Mouse (Mus musculus): ENCODE results near the gene Dnajc16.

The Dnajc16 gene

DNA sequence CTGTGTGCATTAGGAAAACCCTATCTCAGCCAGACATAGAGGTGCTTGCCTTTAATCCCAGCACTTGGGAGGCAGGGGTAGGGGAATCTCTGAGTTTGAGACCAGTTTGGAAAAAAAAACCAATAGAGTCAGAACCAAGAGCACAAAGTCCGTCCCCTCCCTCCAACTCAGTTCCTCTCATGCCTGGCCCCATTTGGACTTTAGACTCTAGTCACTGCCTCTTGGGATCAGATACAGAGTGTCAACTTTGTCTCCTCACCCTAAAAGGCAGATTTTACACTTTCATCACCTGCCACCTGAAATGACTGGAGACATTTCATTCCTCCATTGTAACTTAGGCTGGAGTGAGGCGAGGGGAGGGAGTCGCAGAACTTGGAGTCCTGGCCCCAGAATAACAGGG is 61.5 kb downstream of the Dnajc16 start:
- DNase-seq (ENCODE audit: inconsistent age in 2 of 2, low spot score in 1 of 2), result no peak

DNA sequence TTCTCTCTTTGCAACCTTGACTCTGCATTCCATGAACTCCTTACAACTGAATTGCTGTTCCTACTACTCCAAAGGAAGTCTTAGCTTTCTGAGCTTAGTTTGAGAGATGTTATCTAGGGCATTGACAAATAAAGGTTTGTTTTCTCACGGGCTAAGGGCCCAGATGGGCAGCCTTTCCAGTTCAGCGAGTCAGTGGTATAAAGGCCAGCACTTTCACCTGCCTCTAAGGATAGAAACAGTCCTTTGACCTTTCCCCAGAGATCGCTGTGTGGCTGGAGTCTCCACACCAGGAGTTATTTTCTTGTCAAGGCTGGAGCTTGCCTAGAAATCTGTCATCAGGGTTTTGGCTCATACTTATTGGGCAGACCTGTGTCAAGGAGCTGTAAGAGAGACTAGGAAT is 65.0 kb downstream of the Dnajc16 start:
- DNase-seq (ENCODE audit: inconsistent age in 2 of 2, low spot score in 1 of 2), result no peak

DNA sequence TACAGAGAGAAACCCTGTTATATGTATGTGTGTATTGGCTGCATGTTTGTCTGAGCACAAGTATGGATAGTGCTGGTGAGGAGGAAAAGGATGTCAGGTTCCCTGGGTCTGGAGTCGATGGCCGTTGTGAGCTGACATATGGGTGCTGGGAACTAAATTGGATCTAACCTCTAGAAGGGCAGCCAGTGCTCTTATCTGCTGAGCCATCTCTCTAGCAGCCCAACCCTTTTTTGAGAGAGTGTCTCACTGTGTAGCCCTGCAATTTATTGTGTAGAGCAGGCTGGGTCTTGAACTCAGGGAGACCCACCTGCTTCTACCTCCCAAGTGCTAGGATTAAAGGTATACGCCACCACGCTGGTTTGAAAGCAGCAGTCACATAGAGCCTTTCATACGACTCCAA is 65.5 kb downstream of the Dnajc16 start:
- no peak for DNase-seq (ENCODE audit: inconsistent age in 2 of 2, low spot score in 1 of 2)

DNA sequence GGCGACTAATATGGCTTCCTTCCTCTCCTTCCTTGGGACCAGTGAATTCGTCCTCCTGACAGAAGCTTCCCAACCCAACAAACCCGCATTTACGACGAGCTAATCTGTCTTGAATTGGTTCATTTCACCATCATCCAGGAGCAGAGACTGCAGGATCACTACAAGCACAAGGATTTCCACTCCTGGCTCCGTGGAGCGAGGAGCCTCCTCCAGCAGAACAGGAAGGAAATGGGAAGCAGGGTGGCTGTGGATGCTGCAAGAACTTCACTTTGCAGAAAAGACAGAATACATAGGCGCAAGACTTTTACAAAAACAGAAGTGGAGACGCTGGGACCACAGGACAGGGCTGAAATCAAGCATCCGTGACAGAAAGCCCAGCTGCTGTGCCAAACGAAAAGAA is 66.1 kb downstream of the Dnajc16 start:
- DNase-seq (ENCODE audit: inconsistent age in 2 of 2, low spot score in 1 of 2), result peak in 1 of 2 experiments; percentile 45

DNA sequence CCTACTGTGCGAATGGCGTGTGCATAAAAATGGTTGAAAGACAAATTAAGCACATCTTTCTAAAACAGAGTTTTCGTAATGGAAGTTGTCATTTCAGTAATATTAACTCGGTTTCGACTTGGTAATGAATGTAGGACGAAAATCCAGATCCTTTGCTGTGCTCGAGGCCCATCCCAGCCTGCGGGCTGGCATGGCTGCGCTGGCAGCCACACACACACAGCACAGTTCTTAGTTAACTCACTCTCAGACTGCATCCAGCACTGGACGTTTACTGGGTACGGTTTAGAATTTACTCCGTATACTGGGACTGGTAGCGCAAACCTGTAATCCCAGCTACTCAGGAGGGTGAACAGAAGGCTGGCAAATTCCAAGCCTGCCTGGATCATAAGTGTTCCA is 67.1 kb downstream of the Dnajc16 start:
- DNase-seq (ENCODE audit: inconsistent age in 2 of 2, low spot score in 1 of 2), result peak in 1 of 2 experiments; percentile 37

DNA sequence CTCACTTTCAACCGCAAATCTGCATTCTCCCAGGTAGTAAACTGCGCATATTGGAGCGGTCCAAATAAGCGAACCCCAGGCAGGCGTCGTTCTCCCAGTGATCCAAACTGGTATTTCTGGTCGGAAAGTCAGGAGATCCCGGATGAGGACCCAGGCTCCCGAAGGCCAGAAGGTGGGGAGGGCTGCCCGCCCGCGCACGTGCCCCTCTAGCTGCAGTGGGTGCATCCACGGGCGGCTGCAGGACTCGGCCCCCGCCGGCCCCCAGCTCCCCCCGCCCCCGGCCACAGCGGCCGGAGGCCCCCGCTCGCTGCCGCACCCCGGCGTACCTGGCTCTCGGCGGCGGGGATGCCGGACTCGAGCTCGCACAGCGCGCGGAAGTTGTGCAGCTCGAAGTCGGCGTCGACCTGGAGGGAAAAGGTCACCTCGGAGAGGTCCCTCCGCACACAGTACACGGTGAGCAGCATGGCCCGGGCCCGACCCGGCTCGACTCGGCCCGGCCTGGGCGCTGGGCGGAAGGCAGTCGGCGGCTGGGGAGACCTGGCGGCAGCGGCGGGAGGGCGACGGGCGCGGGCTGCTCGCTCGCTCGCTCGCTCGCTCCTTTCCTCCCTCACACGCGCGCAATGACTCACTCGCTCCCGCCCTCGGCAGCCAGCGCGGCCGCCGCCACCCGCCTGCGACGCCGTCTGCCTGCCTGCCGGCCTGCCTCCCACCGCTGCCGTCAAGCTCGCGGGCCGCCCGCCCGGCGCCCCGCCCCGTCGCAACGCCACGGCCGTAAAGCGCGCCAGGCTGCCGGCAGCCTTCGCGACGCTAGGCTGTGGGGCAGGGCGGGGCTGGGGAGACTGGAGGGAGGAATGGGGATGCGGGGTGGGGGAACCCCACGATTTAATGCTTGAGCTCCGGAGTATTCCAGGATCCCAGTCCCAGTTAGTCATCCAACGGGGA is 67.7 kb downstream of the Dnajc16 start, which contains the start of gene Ddi2:
Gene Ddi2 (minus strand): TSS at position 689 of the 942 bp plus-strand sequence.
- DNase-seq (ENCODE audit: inconsistent age in 2 of 2, low spot score in 1 of 2), result peak; percentile 94 to 96

DNA sequence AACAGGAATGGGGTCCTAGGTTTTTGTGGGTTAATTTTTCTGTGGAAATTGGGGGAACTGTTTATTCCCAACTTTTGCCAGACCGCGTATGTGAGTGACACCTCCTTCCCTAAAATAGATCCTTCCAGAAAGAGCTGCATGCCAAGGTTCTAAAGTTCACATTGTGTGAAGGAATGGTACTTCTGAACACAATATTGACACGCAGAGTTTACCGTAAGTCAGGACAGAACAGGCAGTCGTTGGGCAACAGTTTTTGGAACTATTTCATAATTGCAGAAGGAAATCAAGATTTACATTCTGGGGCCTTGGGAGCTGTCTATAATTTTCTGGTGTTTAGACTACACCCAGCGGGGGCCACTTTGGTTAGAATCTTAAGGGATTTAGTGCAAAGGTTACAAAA is 68.8 kb downstream of the Dnajc16 start:
- DNase-seq (ENCODE audit: inconsistent age in 2 of 2, low spot score in 1 of 2), result peak in 1 of 2 experiments; percentile 64

DNA sequence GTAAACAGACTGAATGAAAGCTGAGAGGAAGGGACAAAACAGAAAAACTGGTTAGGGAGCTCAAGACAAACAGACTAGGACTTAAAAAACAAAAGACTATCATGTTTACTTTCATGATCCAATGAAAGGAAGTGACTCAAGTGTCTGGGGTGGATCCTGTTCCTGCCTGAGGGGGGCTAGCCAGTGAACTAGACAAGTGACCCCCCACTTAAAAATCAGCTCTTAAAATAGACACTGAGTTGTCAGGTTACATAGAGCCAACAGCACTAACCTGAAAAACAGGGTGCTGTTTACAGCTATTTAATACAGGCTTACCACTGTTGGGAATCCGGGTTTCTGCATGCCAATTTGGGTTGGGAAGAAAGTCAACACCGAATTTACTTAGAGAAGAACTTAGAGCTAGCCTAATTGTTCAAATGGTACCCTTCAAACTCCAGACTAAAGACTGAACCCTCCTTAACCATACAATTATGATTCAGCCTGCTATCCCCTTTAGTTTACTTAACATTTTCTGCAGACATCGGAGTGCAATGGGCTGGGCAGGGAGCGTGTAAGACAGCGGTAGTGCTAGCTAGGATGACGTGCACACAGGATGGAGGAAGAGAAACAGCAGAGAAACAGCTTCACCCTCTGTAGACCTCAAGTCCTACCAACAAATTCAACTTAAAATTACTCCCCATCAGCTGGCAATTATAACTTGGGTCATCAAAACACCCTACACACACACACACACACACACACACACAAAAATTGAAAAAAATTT is 69.8 kb downstream of the Dnajc16 start:
- no peak for DNase-seq (ENCODE audit: inconsistent age in 2 of 2, low spot score in 1 of 2)

DNA sequence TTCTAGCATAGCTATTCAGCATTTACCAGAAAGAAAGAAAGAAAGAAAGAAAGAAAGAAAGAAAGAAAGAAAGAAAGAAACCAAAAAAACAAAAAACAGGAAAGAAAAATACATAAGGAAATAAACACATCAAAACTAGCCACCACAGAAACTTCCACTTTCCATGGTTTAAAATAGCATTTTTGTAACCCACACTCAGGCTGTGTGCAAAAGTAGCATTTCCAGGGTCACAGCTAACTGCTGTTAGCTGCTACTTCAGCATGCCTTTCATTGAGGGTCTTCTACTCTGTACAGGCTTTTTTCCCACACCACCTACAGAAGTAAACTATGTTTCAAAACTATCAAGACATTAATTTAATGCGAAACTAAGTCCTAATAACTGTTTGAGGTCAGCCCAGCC is 71.4 kb downstream of the Dnajc16 start:
- DNase-seq (ENCODE audit: inconsistent age in 2 of 2, low spot score in 1 of 2), result no peak

DNA sequence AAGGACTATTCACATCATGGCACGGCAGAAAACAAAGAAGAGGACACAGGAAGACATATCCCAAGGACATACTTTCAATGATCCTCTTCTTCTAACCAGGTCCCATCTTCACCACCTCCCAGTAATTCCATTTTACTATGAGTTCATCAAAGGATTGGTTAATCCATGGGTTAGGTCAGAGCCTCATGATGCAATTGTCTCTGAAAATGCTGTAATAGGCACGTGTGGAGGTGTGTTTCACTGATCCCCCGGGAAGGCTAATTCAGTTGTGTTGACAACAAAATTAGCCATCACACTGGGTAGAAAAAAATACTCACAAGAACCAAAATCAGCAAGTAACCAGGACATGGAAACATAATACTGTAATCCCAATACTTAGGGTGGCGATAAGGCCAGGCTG is 73.1 kb downstream of the Dnajc16 start:
- peak in 1 of 2 experiments; percentile 67 for DNase-seq (ENCODE audit: inconsistent age in 2 of 2, low spot score in 1 of 2)

DNA sequence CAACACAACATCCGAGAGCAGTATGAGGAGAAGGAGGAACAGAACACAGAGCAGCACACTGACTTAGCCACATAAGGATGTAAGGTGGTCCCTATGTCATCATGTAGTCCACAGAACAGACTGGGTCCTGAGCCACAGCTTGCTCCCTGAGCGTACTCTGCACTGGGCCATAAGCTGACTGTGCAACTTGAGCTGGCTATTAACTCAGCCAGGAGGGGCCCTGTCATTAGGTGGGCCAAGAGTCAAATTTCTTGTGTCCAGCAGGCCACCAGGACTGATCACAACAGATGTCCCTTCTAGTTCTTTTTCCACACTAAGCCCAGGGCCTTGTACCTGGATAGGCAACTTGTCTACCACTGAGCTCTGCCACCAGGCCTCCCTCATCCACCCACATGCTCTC is 75.7 kb downstream of the Dnajc16 start:
- no peak for DNase-seq (ENCODE audit: inconsistent age in 2 of 2, low spot score in 1 of 2)

DNA sequence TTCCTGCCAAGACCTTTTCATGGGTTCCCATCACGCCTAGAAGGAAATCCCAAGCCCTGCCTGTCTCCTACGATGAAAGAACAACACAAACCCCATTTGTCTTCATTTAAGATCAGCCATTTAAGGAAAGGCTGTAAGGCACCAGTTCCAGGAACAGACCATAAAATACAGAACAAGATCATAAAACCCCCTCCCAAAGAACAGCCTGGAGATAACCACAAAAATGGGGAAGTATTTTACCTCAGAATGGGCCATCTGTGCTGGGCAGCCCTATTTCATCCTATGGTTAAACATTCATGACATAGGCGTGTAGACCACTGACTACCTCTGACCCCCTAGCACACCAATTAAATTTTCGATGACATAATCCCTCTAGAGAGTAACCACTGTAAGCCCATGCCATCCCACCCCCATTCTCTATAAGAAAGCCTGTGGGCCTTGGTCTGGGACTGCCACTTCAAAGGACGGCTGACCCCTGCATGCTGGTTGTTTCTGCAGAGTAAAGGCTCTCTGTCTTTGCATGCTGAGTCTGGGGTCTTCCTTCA is 77.1 kb downstream of the Dnajc16 start:
- no peak for DNase-seq (ENCODE audit: inconsistent age in 2 of 2, low spot score in 1 of 2)

DNA sequence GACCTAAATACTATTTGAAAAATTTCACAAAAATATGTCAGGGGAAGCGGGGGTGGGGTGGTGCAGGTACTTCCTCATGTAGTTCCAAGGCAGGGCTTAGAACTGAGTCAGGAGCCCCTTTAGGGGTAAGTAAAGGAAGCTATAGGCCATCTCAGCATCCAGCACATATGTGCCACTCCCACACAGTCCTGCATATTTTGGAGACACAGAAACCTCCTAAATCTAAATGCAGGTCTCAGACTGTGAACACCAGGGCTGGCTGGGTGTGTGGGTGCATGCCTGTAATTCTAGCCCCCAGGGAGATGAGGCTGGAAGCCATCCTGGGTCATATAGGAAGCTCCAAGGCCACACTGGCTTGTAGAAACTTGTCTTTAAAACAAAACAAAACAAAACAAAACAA is 79.5 kb downstream of the Dnajc16 start:
- DNase-seq (ENCODE audit: inconsistent age in 2 of 2, low spot score in 1 of 2), result no peak

Measured in adrenal gland, adult (tissue).